Mouse (Mus musculus): Measurements from ENCODE around the gene Cenpt.

GRCm38 (mm10) chr8:105836991-105837390 lies 16.1 kb downstream of the Cenpt start:
- TF ChIP-seq CTCF (IDR thresholded peaks at IDR 0.05; ENCODE audit: low read depth) (no peak), EP300 (IDR thresholded peaks at IDR 0.05; ENCODE audit: low read depth) (no peak)
